Mouse (Mus musculus) lung, postnatal 0 days (tissue): ENCODE results near the gene Tmem235.

ENCODE experiments used
- CTCF ChIP-seq: IDR thresholded peaks from 2 replicates; pipeline ENCODE4 v1.5.1; 2016; ENCODE audit warnings: antibody characterized with exemption, mild to moderate bottlenecking
- EP300 ChIP-seq: IDR thresholded peaks from 2 replicates; pipeline ENCODE4 v1.6.1; 2016; ENCODE audit warnings: antibody characterized with exemption, mild to moderate bottlenecking, control low read depth

GRCm38 (mm10) chr11:117880336-117880976 is 19.9 kb downstream of the Tmem235 start:
- TF ChIP-seq CTCF (no peak), EP300 (no peak)
